In genomic region chr9:71692165-71692564, GRCm38 (mm10) we compare ENCODE assay signal across 23 mouse cellular contexts.
"Had no signal": no experiment of that assay in that cellular context is flagged by ENCODE, and none has a peak within 500 bp of the region (broad histone marks: within the 10 kb centered on the region; RNA-seq: fewer than 3 reads in every experiment).

No protein-coding gene starts in this region.

- H3K9me3 ChIP-seq: heart, embryonic 13.5 days; heart, embryonic 15.5 days; hindbrain, embryonic 13.5 days; hindbrain, embryonic 15.5 days; limb, embryonic 13.5 days; limb, embryonic 15.5 days; liver, embryonic 12.5 days had no signal

- DNase-seq: forebrain, postnatal 0 days; gastrocnemius, postnatal 14 days; gastrocnemius, postnatal 36 days; heart, adult 11 months; heart, adult 2 months; heart, postnatal 14 days; heart, postnatal 36 days; kidney, adult 18-20 months; kidney, postnatal 10 days; layer of hippocampus, adult 9-11 months; layer of hippocampus, postnatal 36 days; left cerebral cortex, postnatal 4 days had no signal

- H3K27ac ChIP-seq: heart, adult 2 months; heart, embryonic 15.5 days; hindbrain, embryonic 13.5 days; hindbrain, embryonic 15.5 days; hindbrain, postnatal 0 days; limb, embryonic 13.5 days; limb, embryonic 15.5 days; liver, embryonic 12.5 days; liver, embryonic 14.5 days had no signal

- H3K4me3 ChIP-seq: heart, adult 2 months; heart, embryonic 13.5 days; heart, embryonic 15.5 days; hindbrain, embryonic 13.5 days; hindbrain, embryonic 15.5 days; limb, embryonic 13.5 days; limb, embryonic 15.5 days; liver, embryonic 12.5 days had no signal

- H3K9ac ChIP-seq: forebrain, postnatal 0 days; heart, embryonic 13.5 days; heart, embryonic 15.5 days; hindbrain, embryonic 13.5 days; hindbrain, embryonic 15.5 days; limb, embryonic 13.5 days; limb, embryonic 15.5 days; liver, embryonic 12.5 days; liver, embryonic 14.5 days had no signal

- H3K27me3 ChIP-seq: heart, embryonic 13.5 days; heart, embryonic 15.5 days; hindbrain, embryonic 15.5 days; limb, embryonic 13.5 days; limb, embryonic 15.5 days had no signal

- H3K4me2 ChIP-seq: heart, embryonic 11.5 days; heart, embryonic 13.5 days; heart, embryonic 15.5 days; hindbrain, embryonic 13.5 days; hindbrain, embryonic 15.5 days; limb, embryonic 13.5 days; limb, embryonic 15.5 days; liver, embryonic 12.5 days had no signal

- H3K36me3 ChIP-seq: heart, embryonic 15.5 days; hindbrain, embryonic 13.5 days; hindbrain, embryonic 15.5 days; limb, embryonic 13.5 days; limb, embryonic 15.5 days; liver, embryonic 12.5 days had no signal

- H3K4me1 ChIP-seq: hindbrain, embryonic 13.5 days; hindbrain, embryonic 15.5 days had no signal

- ATAC-seq: forebrain, postnatal 0 days; hindbrain, postnatal 0 days; intestine, embryonic 16.5 days; liver, embryonic 12.5 days had no signal
